Mouse (Mus musculus): ENCODE measurements around the gene Pecam1. TPM values are rescaled to one million over a fixed set of nuclear protein-coding genes. Genes with fewer than 3 reads are reported as not detected.
"Not testable (repeated sequence)": the region's sequence is repeated elsewhere in the genome, so short reads cannot be mapped to it uniquely, and the experiment has no call there.

Pecam1 gene
- total RNA-seq, 2 experiments from 2014 or later: 18.5 to 19.7 TPM

DNA sequence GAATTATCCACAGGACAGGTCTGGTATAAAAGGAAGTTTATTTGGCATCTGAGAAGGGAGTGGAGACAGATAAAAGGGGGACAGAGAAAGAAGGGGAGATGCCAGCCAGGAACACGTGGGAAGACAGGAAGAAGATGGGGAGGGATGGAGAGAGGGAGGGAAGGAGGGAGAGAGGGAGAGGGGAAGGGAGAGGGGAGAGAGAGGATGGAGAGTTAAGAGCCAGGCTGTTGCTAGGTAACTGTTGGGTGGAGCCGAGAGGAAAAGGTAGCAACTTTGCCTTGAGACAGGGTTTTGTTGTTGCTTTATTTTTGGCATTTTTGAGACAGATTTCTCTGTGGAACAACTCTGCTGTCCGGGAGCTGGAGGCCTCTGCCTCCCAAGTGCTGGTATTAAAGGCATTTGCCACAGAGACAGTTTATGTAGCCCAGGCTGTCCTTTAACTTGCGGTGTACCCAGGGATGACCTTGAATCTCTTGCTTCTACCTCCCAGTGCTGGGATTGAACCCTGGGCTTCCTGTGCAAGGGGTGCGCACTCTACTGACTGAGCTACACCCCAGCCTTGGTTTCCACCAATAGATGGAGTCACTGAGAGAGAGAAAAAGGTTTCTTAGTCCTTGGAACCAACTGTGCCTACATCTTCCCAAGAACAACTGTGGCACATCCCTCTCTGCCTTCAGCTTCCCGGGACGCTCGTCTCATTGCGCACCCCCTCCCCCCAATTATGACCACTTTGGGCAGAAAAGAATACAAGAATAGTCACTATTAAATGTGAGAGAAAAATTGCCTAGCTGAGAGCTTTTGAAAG lies 111.7 kb downstream of the Pecam1 start:
- DNase-seq (ENCODE audit: low spot score in 2 of 2): no peak

DNA sequence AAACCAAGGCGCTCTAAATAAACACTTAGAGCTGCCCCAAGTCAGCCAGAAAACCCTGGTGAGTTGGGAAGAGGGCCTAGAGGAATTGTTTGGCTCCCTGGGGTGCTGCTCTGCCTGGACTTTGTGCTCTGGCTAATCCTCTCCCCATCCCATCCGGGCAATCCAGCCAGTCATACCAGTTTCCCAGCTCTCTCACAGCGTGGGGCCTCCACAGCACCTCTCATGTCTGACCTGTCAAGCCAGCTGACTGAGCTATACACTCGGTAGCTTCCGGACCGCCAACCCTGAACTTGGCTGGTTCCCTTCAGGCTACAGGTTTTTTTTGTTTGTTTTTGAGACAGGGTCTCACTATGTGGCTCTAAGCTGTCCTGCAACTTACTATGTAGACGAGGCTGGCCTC lies 112.7 kb downstream of the Pecam1 start:
- no peak for DNase-seq (ENCODE audit: low spot score in 2 of 2)

DNA sequence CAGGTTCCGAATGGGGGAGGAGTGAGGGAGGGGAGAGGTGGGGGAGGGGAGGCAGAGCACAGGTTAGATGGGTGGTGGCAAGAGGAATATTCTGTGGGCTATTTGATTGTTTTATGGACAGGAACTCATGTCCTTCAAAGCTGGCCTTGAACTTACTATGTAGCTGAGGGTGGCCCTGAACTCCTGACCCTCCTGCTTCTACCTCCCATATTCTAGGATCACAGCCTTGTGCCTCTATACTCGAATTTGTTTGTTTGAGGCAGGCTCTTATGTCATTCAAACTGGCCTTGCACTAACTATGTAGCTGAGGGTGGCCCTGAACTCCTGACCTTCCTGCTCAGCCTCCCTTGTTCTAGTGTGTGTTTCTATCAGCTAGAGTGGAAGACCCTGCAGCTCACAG lies 114.5 kb downstream of the Pecam1 start:
- DNase-seq (ENCODE audit: low spot score in 2 of 2): no peak

DNA sequence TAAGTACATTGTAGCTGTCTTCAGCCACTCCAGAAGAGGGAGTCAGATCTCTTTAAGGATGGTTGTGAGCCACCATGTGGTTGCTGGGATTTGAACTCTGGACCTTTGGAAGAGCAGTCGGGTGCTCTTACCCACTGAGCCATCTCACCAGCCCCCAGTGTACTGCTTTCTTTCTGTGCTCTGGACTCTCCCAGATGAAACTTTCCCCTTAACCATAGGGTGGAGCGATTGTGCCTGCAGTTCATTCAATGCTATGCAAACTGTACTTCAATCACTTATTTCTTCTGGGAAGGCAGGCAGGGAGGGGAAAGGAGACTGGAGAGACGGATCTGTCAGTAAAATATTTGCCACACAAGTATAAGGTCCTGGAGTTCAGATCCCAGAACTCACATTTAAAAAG lies 116.3 kb downstream of the Pecam1 start:
- not testable (repeated sequence) for DNase-seq (ENCODE audit: low spot score in 2 of 2)

DNA sequence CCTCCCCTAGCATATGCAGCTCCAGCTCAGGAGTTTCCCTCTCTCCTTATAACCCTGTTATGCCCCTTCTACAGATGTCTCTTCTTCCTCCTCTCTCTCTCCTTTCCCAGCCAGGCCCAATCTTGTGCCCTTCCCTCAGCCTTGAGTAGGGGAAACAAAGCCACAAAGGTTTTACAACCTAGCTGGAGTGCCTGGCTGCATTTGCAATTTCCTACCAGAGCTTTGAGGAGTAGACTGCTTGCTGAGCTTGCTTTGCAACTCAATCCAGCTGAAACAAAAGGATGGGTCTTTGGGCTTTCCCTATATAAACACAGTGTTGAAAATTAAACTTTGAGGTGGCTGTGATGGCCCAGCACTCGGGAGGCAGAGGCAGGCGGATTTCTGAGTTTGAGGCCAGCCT lies 117.0 kb downstream of the Pecam1 start:
- DNase-seq (ENCODE audit: low spot score in 2 of 2): no peak

DNA sequence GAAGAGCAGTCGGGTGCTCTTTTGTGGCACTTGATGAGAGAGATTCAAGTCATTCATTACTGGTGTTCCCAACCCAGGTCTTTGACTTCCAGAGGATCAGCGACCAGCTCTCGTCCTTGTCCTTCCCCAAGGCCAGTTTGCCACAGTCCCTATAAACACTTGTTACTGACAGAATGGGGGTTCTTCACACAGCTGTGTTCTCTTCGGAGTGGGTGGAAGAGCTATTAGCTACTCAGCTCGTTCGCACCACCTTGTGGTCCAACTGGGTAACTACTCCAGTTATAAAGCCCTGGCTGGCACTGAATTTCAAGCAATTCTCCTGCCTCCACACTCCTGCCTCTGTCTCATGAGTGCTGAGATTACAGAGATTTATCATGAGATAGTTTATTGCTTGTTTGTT lies 122.7 kb downstream of the Pecam1 start:
- DNase-seq (ENCODE audit: low spot score in 2 of 2): peak; percentile 79 to 85

DNA sequence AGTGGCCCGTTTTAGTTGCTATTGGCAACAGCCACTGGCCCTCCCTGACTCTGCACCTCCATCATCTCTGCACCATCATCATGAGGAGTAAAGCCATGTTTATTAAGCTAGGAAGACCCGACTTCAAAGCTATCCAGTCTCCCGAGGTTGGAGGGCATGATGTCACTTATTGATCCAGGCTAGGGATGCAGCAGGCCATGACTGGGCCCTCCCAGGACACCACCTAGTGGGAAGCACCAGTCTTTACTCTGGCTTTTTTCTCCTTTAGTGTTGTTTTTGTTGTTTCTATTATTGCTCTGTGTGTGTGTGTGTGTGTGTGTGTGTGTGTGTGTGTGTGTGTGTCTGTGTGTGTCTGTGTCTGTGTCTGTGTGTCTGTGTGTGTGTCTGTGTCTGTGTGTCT lies 124.9 kb downstream of the Pecam1 start:
- no peak for DNase-seq (ENCODE audit: low spot score in 2 of 2)

DNA sequence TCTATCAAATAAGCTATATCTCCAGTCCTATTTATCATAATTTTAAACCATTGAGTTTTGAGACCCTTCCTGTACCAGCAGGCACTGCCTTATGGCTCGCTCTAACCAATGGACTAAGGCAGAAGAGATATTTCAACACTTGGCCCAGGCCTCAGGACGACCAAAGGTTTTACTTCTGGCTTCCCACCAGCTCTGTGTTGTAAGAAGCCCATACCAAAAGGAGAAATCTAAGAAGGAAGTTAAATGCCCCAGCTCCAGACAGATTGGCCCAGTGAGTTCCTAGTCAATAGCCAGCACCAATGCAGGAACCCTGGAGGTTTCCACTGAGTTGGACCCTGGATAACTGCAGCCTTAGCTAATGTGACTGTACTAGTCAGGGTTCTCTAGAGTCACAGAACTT lies 126.8 kb downstream of the Pecam1 start:
- DNase-seq (ENCODE audit: low spot score in 2 of 2): no peak

DNA sequence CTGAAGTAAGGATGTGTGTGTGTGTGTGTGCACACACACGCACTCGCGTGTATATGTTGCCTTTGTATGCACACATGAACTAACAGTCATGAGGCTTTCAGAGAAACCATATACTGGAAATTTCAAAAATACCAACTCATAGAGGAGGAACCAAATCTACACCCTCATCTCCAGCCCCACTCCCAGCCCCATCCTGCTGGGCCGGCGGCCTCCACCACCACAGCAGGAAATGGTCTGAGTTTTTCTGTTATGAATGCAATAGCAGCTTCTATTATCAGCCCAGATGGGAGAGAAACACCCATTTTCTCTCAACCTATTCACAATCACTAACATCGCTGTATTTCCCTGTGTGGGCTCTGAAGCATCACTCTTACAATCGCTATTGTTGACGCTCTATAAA lies 128.4 kb downstream of the Pecam1 start:
- DNase-seq (ENCODE audit: low spot score in 2 of 2): no peak

DNA sequence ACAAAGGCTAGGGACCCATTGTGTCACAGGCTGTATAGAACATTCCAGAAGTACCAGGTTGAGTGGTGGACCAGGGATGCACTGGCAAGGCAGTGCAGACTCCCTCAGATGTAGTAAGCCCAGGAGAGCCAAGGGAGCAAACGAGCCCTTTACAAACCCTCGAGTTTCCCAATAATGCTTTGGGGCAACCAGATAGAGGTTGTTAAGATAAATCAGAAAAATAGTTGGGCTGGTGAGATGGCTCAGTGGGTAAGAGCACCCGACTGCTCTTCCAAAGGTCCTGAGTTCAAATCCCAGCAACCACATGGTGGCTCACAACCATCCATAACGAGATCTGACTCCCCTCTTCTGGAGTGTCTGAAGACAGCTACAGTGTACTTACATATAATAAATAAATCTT lies 131.7 kb downstream of the Pecam1 start:
- not testable (repeated sequence) for DNase-seq (ENCODE audit: low spot score in 2 of 2)

DNA sequence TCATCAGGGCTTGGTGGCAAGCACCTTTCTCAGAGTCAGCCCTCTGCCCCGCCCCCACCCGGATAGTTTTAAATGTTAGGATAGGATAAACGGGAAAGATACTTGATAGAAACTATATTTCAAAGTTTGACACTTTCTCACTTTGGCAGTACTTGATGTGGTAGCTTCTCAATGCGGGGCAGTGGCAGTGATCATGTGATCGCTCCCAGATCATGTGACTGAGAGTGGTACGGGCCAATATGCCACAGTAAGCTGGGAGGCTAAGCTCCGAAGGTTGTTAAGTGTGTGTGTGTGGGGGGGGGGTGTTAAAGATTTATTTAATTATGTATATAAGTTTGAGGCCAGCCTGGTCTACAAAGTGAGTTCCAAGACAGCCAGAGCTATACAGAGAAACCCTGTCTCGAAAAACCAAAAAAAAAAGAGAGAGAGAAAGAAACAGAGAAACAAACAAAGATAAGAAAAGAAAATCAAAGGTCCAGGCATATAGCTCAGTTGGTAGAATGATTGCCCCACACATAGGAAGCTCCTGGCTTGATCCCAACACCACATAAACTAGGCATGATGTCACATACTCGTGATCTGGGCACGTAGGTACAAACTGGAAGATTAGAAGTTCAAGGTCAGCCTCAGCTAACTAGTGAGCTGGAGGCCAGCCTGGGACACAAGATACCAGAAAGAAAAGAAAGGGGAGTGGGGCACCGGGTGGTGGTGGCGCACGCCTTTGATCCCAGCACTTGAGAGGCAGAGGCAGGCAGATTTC lies 132.4 kb downstream of the Pecam1 start:
- DNase-seq (ENCODE audit: low spot score in 2 of 2): no peak

DNA sequence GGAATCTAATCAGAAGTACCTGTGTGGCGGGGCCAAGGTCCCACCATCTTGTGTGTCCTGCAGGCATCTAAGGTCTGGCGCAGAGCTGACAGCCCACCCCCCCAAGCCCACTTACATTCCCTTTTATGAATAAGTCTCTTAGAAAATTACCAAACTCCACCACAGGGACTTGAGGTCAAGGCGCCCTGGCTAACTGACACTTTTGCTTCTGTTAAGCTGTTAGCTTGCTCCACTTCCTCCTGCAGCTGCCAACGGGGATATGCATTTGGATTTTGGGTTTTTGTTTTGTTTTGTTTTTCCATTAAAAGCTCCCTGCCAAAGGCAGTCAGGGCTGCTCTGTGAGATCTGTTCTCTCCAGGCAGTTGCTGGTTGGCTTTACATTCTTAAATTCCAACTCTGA lies 134.9 kb downstream of the Pecam1 start:
- DNase-seq (ENCODE audit: low spot score in 2 of 2): no peak

DNA sequence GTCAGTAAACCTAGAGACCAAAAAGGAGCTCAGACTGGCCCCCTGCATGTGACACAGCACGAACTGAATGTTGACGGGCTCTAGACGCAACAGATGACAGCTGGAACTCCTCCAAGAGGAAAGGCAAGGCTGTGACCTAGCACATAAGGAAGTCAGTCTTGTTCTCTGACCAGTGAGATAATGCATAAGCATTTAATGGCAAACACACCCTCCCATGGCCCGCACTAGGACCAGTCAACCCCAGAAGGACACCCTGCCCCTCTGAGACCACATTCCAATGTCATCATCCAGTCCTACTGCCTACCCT lies 136.1 kb downstream of the Pecam1 start:
- no peak for DNase-seq (ENCODE audit: low spot score in 2 of 2)

DNA sequence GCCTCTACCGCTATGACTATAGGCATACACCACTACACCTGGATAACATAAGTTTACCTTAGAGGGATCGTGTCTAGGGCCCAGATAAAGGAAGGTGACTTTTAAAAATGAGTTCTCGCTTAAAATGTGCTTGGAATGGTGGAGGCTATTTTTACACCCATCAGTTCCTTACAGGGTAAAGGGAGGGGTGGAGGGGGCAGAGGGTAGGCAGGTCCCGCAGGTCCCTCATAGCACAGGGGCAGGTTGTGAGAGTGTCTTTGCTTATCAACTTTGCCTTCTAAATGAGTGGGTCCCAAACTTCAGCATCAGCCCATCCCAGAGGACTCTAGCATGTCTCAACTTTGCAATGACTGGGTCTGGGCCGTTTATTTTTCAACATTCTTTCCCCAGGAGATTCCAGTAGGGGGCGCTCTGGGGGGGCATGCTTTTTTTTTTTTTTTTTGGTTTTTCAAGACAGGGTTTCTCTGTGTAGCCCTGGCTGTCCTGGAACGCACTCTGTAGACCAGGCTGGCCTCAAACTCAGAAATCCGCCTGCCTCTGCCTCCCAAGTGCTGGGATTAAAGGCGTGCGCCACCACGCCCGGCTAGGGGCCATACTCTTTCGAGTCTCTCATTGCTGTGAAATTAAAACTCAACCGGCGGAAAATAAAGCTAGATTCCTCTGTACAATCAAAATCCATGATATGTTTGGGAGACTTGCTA lies 136.6 kb downstream of the Pecam1 start:
- no peak for DNase-seq (ENCODE audit: low spot score in 2 of 2)

DNA sequence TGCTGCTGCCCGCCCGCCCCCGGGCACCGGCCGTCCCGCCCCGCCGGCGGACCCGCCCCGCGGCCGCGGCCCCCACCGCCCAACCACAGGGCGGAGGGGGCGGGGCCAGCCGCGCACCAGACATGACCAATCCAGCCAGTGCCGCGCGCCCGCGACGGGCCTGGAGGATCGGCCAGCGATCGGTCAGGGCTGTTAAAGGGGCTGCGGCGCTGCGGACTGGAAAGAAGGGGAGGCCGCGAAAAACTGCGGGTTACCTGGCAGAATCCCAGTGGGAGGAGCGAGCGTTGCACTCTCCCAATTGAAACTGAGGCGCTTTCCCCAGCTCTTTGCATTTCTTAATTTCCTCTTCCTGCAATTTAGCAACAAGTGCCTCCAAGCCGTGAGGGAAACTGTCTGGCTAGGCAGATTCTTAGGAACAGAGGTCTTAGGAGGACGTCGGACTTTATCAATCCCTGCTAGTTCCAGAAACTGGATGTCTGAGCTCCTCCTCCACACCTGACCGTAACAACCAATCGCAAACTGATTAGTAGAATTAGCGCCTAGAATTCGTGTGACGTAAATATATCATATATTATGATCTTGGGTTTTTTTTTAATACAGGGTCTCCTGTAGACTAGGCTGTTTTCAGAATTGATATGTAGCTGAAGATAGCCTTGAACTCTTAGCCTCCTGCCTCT lies 137.3 kb downstream of the Pecam1 start, which contains the start of gene Tex2:
TSS of gene Tex2 (minus strand) at position 463 of the 677 bp plus-strand sequence.
- DNase-seq (ENCODE audit: low spot score in 2 of 2): peak; percentile 93 to 97

DNA sequence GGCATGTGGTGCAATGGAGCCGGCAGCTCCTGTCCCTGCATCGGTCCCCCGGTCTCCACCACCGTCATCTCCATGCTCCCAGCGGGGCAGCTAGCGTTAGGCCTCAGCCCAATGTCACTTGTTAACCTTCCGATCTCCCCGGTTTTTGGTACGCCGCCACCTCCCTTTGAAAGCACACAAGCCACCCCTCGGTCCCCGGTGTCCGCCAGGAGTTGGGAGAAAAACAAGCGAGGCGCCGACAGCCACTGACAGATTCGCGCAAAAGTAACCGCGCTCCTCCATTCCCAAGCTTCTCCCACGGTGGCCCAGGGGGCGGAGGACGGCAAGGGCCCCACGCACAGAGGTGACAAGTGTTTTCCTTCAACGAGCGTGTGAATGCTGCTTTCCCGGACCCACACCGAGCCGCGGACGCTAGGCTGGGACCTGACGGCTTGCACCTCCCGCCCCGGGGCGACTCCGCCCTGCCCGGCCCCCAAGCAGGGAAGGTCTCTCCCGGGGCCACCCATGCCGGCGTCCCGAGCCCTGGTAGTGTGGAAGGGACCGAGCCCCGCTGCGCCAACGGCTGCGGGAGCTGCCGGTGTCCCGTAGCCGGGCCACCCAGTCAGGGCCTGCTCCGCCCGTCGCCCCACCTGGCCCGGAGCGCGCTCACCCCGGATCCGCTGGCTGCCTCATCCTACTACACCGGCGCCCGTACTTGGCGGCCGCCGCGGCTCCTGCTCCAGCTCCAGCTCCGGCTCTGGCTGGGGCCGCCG lies 138.0 kb downstream of the Pecam1 start:
- DNase-seq (ENCODE audit: low spot score in 2 of 2): peak; percentile 44 to 59

DNA sequence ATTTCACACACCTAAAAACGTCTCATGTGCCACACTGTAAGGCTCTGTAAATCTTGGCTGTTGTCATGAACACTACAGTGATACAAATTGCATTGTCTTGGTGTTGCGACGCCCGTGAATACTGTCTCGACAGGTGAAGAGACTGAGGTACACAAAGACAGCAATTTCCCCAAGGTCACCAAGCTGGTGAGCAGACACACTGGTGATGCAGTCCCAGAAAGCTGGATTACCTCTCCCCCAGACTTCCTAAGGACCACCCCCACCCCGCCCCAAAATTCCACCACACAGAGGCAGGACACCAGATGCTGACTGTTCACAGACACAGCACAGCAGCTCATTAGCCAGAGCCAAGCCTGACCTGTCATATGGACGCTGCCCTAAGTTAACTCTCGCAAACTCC lies 140.7 kb downstream of the Pecam1 start:
- DNase-seq (ENCODE audit: low spot score in 2 of 2): no peak

DNA sequence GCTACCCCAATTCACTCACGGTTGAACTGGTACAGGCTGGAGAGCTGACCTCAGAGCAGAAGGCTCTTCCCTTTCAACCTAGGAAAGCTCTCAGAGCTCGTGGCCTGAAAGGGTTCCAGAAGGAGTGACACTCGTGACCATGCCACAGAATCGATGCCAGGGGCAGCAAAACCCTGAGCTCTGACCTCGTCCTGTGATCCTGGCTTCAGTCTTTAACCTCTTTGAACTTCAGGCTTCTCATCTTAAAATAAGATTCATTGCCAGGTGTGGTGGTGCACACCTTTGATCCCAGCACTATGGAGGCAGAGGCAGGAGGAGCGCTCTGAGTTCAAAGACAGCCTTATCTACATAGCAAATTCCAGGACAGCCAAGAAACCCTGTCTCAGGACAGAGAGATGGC lies 143.1 kb downstream of the Pecam1 start:
- DNase-seq (ENCODE audit: low spot score in 2 of 2): no peak

DNA sequence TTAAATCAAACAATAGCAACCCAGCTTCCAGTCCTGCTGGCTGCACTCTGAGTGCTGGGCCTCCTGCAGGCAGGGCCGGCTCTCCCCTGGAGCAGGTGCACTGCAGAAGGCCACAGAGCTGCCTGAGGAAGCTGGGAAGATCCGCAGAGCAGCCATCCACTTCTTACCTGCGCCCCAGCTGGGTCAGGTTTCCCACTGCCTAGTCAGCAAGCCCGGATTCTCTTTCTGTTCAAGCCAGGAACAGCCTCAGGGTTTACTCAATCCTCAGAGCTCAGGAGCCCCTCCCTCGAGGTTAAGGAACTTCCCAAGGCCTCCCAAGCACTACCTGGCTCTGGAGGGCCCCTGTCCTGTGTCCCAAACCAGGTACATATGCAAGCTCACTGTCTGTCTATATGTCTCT lies 144.4 kb downstream of the Pecam1 start:
- no peak for DNase-seq (ENCODE audit: low spot score in 2 of 2)

All from layer of hippocampus, postnatal 10 days (tissue).